Mouse (Mus musculus) limb, embryonic 14.5 days (tissue): ENCODE measurements around the gene Peak1. TPM values are rescaled to one million over a fixed set of nuclear protein-coding genes. Genes with fewer than 3 reads are reported as not detected.
A peak's percentile ranks its signal among the peaks of the same experiment; 100 is the strongest.

Experiments used
- ATAC-seq: fragments of 200-750 bp; cut with Nextera tagmentation; 2 replicates; pipeline ENCODE4 v1.8.0; 2017; ENCODE audit warnings: low read depth, moderate number of reproducible peaks, moderate TSS enrichment; ENCODE audit not compliant: low FRiP score
- DNase-seq: peaks from one replicate; pipeline ENCODE4 v3.0.0-alpha.2; 2015; ENCODE audit warnings: low spot score
- H3K27ac ChIP-seq: fragments of 300-500 bp; sonication (generic); replicated peaks from 2 replicates; pipeline ENCODE4 v1.5.1; 2014; ENCODE audit warnings: low read depth, mild to moderate bottlenecking, low read length, moderate library complexity, mixed read lengths
- H3K27me3 ChIP-seq: fragments of 300-500 bp; sonication (generic); 2 replicates; pipeline ENCODE4 v1.6.1; 2014; ENCODE audit warnings: low read length, mixed read lengths; ENCODE audit not compliant: control insufficient read depth, insufficient read depth
- H3K36me3 ChIP-seq: fragments of 300-500 bp; sonication (generic); 2 replicates; pipeline ENCODE4 v1.6.1; 2014; ENCODE audit warnings: mild to moderate bottlenecking, low read length, moderate library complexity, mixed read lengths; ENCODE audit not compliant: control insufficient read depth, insufficient read depth
- H3K4me1 ChIP-seq: fragments of 300-500 bp; sonication (generic); 2 replicates; pipeline ENCODE4 v1.6.1; 2014; ENCODE audit warnings: antibody characterized with exemption, low read length, mixed read lengths; ENCODE audit not compliant: control insufficient read depth, insufficient read depth
- H3K4me2 ChIP-seq: fragments of 300-500 bp; sonication (generic); replicated peaks from 2 replicates; pipeline ENCODE4 v1.6.1; 2014; ENCODE audit warnings: low read depth, mild to moderate bottlenecking, low read length, moderate library complexity; ENCODE audit not compliant: severe bottlenecking
- H3K4me3 ChIP-seq: fragments of 300-500 bp; sonication (generic); replicated peaks from 2 replicates; pipeline ENCODE4 v1.5.1; 2014; ENCODE audit warnings: low read length
- H3K9ac ChIP-seq: fragments of 300-500 bp; sonication (generic); 2 replicates; pipeline ENCODE4 v1.6.1; 2014; ENCODE audit warnings: mild to moderate bottlenecking, low read depth, low read length, moderate library complexity; ENCODE audit not compliant: severe bottlenecking
- H3K9me3 ChIP-seq: fragments of 300-500 bp; sonication (generic); 2 replicates; pipeline ENCODE4 v1.6.1; 2016; ENCODE audit warnings: low read length; ENCODE audit not compliant: control insufficient read depth
- POLR2A ChIP-seq: fragments of 200-500 bp; IDR thresholded peaks from 2 replicates; pipeline ENCODE4 v1.8.0; 2012; ENCODE audit warnings: inconsistent platforms, mild to moderate bottlenecking, moderate library complexity, borderline replicate concordance; ENCODE audit not compliant: insufficient read depth, insufficient read length; ENCODE audit errors: extremely low read depth
- WGBS: fragments of 180-500 bp; shearing (Covaris S2); extraction: QIAGEN DNeasy Blood & Tissue Kit; methylation state at CpG from one replicate; pipeline ENCODE4 v1.1.7; 2014; 5-methylcytosine and 5-hydroxymethylcytosine counted together
- polyA plus RNA-seq, 2 experiments: library from polyadenylated mRNA; depleted of rRNA in 1 of 2; stranded (reverse) in 1 of 2; unstranded in 1 of 2; fragments of >200 nt; fragmentation: Nextera tagmentation in 1 of 2; extraction: Ambion mirVana in 1 of 2; gene quantifications; 2 replicates each; pipeline versions ENCODE4 v1.2.1 to v1.2.3; 2012 to 2014

Gene Peak1
- polyA plus RNA-seq (2012; rRNA removed) (11.5 and 12.2 TPM in 2 replicates), polyA plus RNA-seq (2014; fragmentation: Nextera tagmentation; extraction: Ambion mirVana) (16.7 and 18.3 TPM in 2 replicates)

DNA sequence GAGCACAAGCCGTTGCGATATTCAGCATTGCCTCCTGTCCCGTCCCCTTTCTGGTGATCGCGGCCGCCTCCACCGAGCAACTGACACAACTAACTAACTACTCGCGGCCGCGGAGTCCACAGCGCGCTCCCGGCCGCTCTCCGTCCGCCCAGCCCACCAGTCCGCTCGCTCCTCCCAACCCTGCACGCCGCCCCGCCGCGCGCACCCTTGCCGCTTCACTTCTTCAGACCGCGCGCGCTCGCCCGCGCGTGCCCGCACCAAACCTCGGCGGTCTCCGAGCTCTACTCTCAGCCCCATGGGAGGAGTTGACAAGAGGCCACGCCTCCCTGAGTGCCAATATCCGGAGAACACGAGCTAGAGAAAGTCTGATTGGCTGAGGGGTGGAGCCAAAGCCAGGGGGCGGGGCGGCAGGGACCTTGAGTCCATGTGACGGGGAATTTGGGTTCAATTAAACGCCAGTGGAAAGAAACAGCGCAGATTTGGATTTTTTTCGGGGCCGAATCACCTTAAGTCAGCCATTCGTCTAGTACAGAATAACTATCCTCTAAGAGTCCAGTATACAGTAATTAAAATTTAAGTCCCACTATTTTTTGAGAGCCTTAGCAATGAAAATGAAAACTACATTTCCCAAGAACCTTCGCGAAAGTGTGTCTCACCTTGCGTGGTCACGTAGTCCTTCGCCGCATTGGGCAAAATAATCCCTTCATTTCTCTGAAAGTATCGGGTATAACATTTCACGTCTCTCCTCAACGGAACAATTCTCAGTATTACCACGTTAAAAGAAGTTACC lies at the start of gene Peak1, which contains the start of gene Hmg20a:
Gene Peak1 (minus strand): TSS at position 120 of the 790 bp plus-strand sequence.
Gene Hmg20a (plus strand): TSS at position 662 of the 790 bp plus-strand sequence.
- TF ChIP-seq POLR2A, result peak; percentile 67; the same call in 1 of the 2 replicates
- H3K4me3 ChIP-seq, result peak within 1 kb of the TSS; percentile 84
- WGBS, result under 1% methylated on average over 59 of the region's 59 CpGs
- H3K4me1 ChIP-seq, result peaks cover 24% of the 10 kb centered on the region
- peak within 1 kb of the TSS; percentile 63 for H3K4me2 ChIP-seq
- no peaks in the 10 kb centered on the region for H3K27me3 ChIP-seq
- H3K27ac ChIP-seq, result peak within 1 kb of the TSS; percentile 96
- DNase-seq, result peak; percentile 100
- peak within 1 kb of the TSS; percentile 78 for H3K9ac ChIP-seq
- no peaks in the 10 kb centered on the region for H3K9me3 ChIP-seq
- peak; percentile 98 for ATAC-seq
- no peaks in the 10 kb centered on the region for H3K36me3 ChIP-seq

DNA sequence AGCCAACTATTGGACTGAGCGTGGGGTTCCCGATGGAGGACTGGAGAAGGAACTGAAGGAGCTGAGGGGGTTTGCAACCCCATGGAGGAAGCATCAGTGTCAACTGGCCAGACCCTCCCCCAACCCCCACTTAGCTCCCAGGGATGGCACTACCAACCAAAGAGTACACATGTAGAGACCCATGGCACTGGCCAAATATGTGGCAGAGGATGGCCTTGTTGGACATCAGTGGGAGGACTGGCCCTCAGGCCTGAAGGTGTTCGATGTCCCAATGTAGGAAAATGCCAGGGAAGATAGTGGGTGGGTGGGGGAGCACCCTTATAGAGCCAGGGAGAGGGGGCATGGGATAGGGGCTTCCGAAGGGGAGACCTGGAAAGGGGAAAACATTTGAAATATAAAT lies 48.4 kb upstream of the Peak1 start:
- H3K36me3 ChIP-seq, result peaks cover 22% of the 10 kb centered on the region
- no peak overlapping the region for H3K9ac ChIP-seq
- no peak for DNase-seq
- no peak overlapping the region for H3K4me2 ChIP-seq
- TF ChIP-seq POLR2A, result no peak
- no peak overlapping the region for H3K4me3 ChIP-seq
- H3K27ac ChIP-seq, result no peak overlapping the region
- no peaks in the 10 kb centered on the region for H3K9me3 ChIP-seq
- WGBS, result 93% methylated on average over 4 of the region's 4 CpGs
- peaks cover 37% of the 10 kb centered on the region for H3K4me1 ChIP-seq
- H3K27me3 ChIP-seq, result no peaks in the 10 kb centered on the region
- ATAC-seq, result no peak

GRCm38 (mm10) chr9:56464863-56465654 lies 47.2 kb upstream of the Peak1 start:
- ATAC-seq (no peak), DNase-seq (peak; percentile 14)
- Histone ChIP-seq H3K27ac (no peak overlapping the region), H3K9me3 (no peaks in the 10 kb centered on the region), H3K9ac (no peak overlapping the region), H3K4me2 (no peak overlapping the region), H3K4me1 (peaks cover 32% of the 10 kb centered on the region), H3K4me3 (no peak overlapping the region), H3K27me3 (no peaks in the 10 kb centered on the region), H3K36me3 (peaks cover 22% of the 10 kb centered on the region)
- TF ChIP-seq POLR2A, result no peak
- 34% methylated on average over 23 of the region's 23 CpGs for WGBS

GRCm38 (mm10) chr9:56463686-56464515 lies 46.0 kb upstream of the Peak1 start:
- H3K27me3 ChIP-seq, result no peaks in the 10 kb centered on the region
- peaks cover 26% of the 10 kb centered on the region for H3K4me1 ChIP-seq
- DNase-seq, result peak; percentile 45
- no peaks in the 10 kb centered on the region for H3K9me3 ChIP-seq
- WGBS, result 44% methylated on average over 4 of the region's 4 CpGs
- no peak overlapping the region for H3K9ac ChIP-seq
- no peak overlapping the region for H3K4me3 ChIP-seq
- H3K27ac ChIP-seq, result no peak overlapping the region
- peaks cover 16% of the 10 kb centered on the region for H3K36me3 ChIP-seq
- ATAC-seq, result no peak
- no peak for TF ChIP-seq POLR2A
- no peak overlapping the region for H3K4me2 ChIP-seq

DNA sequence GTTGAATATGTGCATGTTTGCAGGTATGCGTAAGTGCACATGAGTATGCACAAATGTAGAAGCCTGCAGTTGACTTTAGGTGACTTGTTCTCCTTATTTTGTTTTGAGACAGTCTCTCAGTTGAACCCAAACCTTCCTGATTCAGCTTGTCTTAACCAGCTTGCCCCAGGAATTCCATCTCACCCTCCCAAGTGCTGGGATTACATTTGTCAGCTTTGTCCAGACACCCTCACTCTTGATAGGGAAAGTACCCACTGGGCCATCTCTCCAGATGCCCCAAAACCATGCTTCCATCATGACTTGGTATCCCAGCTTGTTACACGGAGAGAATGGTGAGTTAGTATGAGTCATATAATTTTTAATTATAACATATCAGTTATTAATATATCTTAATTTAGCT lies 45.2 kb upstream of the Peak1 start:
- Histone ChIP-seq H3K27ac (no peak overlapping the region), H3K36me3 (peaks cover 11% of the 10 kb centered on the region), H3K4me3 (no peak overlapping the region), H3K4me2 (no peak overlapping the region), H3K9ac (no peak overlapping the region), H3K4me1 (peaks cover 26% of the 10 kb centered on the region), H3K27me3 (no peaks in the 10 kb centered on the region), H3K9me3 (no peaks in the 10 kb centered on the region)
- ATAC-seq (no peak), DNase-seq (no peak)
- no peak for TF ChIP-seq POLR2A
- 89% methylated on average over 2 of the region's 2 CpGs for WGBS
